Mouse (Mus musculus): Measurements from ENCODE around the gene Glra3.

Gene Glra3

GRCm38 (mm10) chr8:55939870-55940525 lies at the start of gene Glra3:
TSS of gene Glra3 (plus strand) at chr8:55940460.
- peak; percentile 60 to 69 for DNase-seq

DNA sequence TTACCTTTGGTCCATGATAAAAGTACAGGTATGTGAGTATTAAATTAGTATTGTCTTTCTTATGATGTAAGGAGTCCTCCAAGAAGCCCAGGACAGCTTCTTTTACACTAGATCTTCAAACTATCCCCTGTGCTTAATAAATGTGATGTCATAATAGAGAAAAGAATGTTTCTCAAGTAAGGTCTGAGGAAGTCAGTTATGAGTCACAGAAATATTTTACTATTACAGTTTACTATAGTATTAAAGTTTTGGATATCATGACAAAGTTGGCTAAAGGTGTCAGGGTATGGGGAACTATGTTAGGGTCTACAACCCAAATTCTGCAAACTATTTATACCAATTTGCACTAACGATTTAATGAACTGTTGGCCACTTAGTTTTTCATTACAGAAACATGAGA lies 33.4 kb upstream of the Glra3 start, which contains the start of gene Adam29:
TSS of gene Adam29 (minus strand) at position 101 of the 400 bp plus-strand sequence.
- DNase-seq = no peak

GRCm38 (mm10) chr8:55940526-55940880 lies 243 bp downstream of the Glra3 start:
- no peak for DNase-seq

GRCm38 (mm10) chr8:55964759-55965320 lies 24.6 kb downstream of the Glra3 start:
- DNase-seq = no peak

- DNase-seq = no peak
Observed at GRCm38 (mm10) chr8:55997859-55998258, 57.6 kb downstream of the Glra3 start.

GRCm38 (mm10) chr8:56054324-56054723 lies 114.1 kb downstream of the Glra3 start:
- no peak for DNase-seq

DNA sequence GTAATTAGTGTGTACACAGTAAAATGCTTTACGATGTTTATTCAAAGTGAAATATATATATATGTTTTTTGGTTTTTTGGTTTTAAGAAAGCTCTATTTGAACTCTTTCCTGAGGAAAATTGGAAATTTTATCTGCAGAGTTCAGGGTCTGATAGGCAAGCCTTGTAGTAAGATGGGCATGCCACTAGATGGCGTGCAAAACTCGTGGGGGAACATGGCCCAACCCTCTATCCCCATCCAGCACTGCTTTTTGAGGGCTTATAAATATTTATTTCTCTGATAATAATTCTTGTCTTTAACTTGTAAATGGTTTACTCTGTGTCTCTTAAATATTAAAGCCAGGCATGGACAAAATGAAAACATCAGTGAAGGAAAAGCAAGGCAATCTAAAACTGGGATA lies 122.8 kb downstream of the Glra3 start:
- DNase-seq = peak; percentile 26 to 51

- no peak for DNase-seq
Observed at GRCm38 (mm10) chr8:56070486-56071254, 130.4 kb downstream of the Glra3 start.

DNA sequence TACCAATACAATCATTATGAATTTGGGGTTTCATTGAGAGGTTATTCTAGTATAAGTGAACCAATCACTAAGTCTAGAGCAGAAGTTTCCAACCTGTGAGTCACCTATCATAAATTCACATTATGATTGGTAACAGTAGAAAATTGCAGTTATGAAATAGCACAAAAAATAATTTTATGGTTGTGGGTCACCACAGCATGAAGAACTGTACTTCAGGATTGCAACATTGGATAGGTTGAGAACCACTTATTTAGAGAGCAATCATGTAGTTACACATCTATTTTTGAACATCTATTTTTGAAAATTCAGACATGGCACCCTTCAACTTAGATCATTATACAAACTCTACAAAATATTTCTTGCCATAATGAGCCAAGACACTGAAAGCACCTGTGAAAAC lies 143.4 kb downstream of the Glra3 start:
- no peak for DNase-seq

DNA sequence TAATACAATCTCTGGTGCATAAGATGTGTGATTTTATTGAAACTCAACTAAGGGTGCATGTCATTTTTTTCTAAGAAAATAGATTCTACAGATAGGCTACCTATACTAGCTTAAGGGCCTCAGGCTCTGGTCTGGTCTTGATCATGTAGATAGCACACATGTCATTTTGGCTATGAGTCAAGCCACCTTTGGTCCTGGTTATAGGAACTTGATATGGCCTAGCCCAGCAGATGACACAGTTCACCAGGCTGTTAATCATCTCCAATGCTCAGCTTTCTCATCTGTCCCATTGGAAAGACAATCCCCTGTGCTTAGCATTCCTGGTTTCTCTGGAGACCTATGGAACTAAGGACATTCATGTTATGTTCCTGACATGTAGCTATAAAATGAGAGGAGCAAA lies 154.1 kb downstream of the Glra3 start:
- DNase-seq = peak in 1 of 2 experiments; percentile 2

DNA sequence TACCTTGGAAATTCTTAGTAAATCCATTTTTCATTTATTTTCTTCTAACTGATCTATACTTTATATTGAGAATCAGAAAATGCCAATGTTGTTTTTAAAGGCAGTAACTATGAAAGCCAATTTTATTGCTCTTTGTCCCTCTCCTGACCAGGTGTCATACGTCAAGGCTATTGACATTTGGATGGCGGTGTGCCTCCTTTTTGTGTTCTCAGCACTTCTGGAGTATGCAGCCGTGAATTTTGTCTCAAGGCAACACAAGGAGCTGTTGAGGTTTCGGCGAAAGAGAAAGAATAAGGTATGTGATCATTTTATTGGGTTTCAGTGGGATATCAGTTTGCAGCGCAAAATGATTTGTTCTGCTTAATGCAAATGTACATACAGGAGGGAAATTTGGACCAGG lies 170.0 kb downstream of the Glra3 start:
- DNase-seq = no peak

DNA sequence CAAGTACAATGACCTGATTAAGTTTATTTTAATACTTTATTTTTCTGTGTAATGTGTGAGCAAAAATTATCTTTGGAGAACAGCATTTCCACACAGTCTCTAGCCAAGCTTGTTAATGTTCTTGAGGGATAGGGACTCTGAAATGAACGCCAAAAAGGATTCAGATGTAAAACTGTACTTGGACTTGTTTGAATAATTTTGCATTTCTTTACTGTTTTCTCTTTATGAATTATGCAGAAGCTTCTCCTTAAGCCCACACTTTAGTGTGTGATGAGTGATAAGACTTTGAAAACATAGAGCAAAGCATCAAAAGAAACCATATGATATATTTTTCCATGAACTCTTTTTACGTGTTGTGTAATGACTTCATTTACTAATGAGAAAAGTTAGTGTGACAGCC lies 189.1 kb downstream of the Glra3 start:
- no peak for DNase-seq

GRCm38 (mm10) chr8:56150697-56151096 lies 210.4 kb downstream of the Glra3 start:
- no peak for DNase-seq

DNA sequence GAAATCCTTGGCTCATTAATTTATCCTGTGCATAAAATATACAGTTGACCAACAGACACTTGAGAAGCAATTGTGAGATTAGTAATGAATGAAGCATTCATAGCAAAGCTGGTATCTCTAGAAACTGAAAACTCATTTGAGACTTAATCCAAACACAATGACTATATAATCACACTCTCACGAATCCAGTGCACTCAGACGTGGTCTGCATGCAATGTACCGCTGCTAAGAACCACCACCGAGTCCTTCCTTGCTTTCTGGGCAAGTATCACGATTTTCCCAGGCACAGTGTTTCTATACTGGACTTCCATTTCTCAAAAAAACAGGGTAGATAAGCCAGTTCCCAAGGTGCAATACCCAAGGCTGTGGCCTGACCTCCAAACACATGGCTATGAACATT lies 211.3 kb downstream of the Glra3 start:
- no peak for DNase-seq

- no peak for DNase-seq
Observed at GRCm38 (mm10) chr8:56158966-56159365, 218.7 kb downstream of the Glra3 start.

Measured in cerebellum, postnatal 14 days (tissue).